Mouse (Mus musculus): Measurements from ENCODE around the gene Rab27a. TPM values are rescaled to one million over a fixed set of nuclear protein-coding genes. Genes with fewer than 3 reads are reported as not detected.

The Rab27a gene
- total RNA-seq, 2 experiments from 2014 or later = 7.5 to 8.9 TPM

GRCm38 (mm10) chr9:73130529-73130928 is 85.9 kb downstream of the Rab27a start:
- no peak for TF ChIP-seq CTCF (IDR thresholded peaks at IDR 0.05)
- no peak overlapping the region for H3K4me3 ChIP-seq
- intact Hi-C loops (cut with DNase I) = no loop called here
- no peak overlapping the region for H3K27ac ChIP-seq
- DNase-seq (ENCODE audit: extremely low spot score in 1 of 2, low spot score in 2 of 2) = no peak

GRCm38 (mm10) chr9:73137341-73137886 is 92.8 kb downstream of the Rab27a start:
- DNase-seq (ENCODE audit: extremely low spot score in 1 of 2, low spot score in 2 of 2) = no peak
- intact Hi-C loops (cut with DNase I) = no loop called here
- TF ChIP-seq CTCF (IDR thresholded peaks at IDR 0.05) = no peak

More at GRCm38 (mm10) chr9:73137341-73137886, 92.8 kb downstream of the Rab27a start:
- H3K4me3 ChIP-seq = no peak overlapping the region
- no peak overlapping the region for H3K27ac ChIP-seq

Small RNAs within 50 kb of the gene (microRNA-seq; reads per million reads assigned to microRNA genes)
- 0 reads per million in 2 experiments for gene Gm27353

Other genes starting within 250 kb of the Rab27a start
- gene Prtg, start 238.0 kb upstream of the Rab27a start, total RNA-seq (2021) = 1 to 10 TPM; 1.5 to 1.8 TPM
- gene Pygo1, start 119.2 kb upstream of the Rab27a start, total RNA-seq (2021) = 10 to 100 TPM; 18.6 to 19.5 TPM
- 1 to 10 TPM; 1.5 to 1.9 TPM for gene Dyx1c1, start 86.1 kb upstream of the Rab27a start, total RNA-seq (2021)
- gene Gm44503, start 86.0 kb upstream of the Rab27a start, total RNA-seq (2021) = not detected
- gene Ccpg1os, start 59.5 kb upstream of the Rab27a start, total RNA-seq (2021) = 10 to 100 TPM in 1 of 2 experiments, 1 to 10 TPM in 1; 9.2 to 10.8 TPM
- 100 to 1,000 TPM; 124 to 128 TPM for gene Ccpg1, start 59.4 kb upstream of the Rab27a start, total RNA-seq (2021)
- gene Pigb, start 4.5 kb upstream of the Rab27a start, total RNA-seq (2021) = 10 to 100 TPM; 15.4 to 16.2 TPM
- gene Khdc3, start 57.0 kb downstream of the Rab27a start, total RNA-seq (2021) = 1 to 10 TPM; 2.4 to 2.8 TPM
- not detected for gene Gm20509, start 57.6 kb downstream of the Rab27a start, total RNA-seq (2021)
- 10 to 100 TPM; 53.9 to 54.2 TPM for gene Rsl24d1, start 68.6 kb downstream of the Rab27a start, total RNA-seq (2021)

Measured in left cerebral cortex, adult 2 months (tissue).